Mouse (Mus musculus) liver, embryonic 16.5 days (tissue): Measurements from ENCODE around the gene Zc3h7a. TPM values are rescaled to one million over a fixed set of nuclear protein-coding genes. Genes with fewer than 3 reads are reported as not detected.

Source experiments
- ATAC-seq: fragments of 200-750 bp; cut with Nextera tagmentation; 2 replicates; pipeline ENCODE4 v1.8.0; 2017; ENCODE audit warnings: low read depth, mild to moderate bottlenecking, moderate number of reproducible peaks, moderate library complexity
- H3K27ac ChIP-seq: fragments of 300-500 bp; sonication (generic); 2 replicates; pipeline ENCODE4 v1.5.1; 2014; ENCODE audit warnings: mild to moderate bottlenecking, low read length
- H3K27me3 ChIP-seq: fragments of 300-500 bp; sonication (generic); 2 replicates; pipeline ENCODE4 v1.6.1; 2014; ENCODE audit warnings: low read depth, low read length, mixed read lengths; ENCODE audit not compliant: control insufficient read depth, insufficient read depth
- H3K36me3 ChIP-seq: fragments of 300-500 bp; sonication (generic); 2 replicates; pipeline ENCODE4 v1.6.1; 2014; ENCODE audit warnings: mild to moderate bottlenecking; ENCODE audit not compliant: control insufficient read depth, insufficient read depth
- H3K4me1 ChIP-seq: fragments of 300-500 bp; sonication (generic); 2 replicates; pipeline ENCODE4 v1.6.1; 2014; ENCODE audit warnings: low read depth, low read length, mixed read lengths; ENCODE audit not compliant: control insufficient read depth
- H3K4me2 ChIP-seq: fragments of 300-500 bp; sonication (generic); 2 replicates; pipeline ENCODE4 v1.6.1; 2014; ENCODE audit warnings: low read depth, low read length, mixed read lengths
- H3K4me3 ChIP-seq: fragments of 300-500 bp; sonication (generic); 2 replicates; pipeline ENCODE4 v1.5.1; 2014; ENCODE audit warnings: low read depth, mild to moderate bottlenecking, low read length
- H3K9ac ChIP-seq: fragments of 300-500 bp; sonication (generic); 2 replicates; pipeline ENCODE4 v1.6.1; 2014; ENCODE audit warnings: low read depth, low read length
- H3K9me3 ChIP-seq: fragments of 300-500 bp; sonication (generic); replicated peaks from 2 replicates; pipeline ENCODE4 v1.6.1; 2016; ENCODE audit warnings: low read length; ENCODE audit not compliant: control insufficient read depth
- WGBS: fragments of 180-500 bp; shearing (Covaris S2); extraction: QIAGEN DNeasy Blood & Tissue Kit; methylation state at CpG from one replicate; pipeline ENCODE4 v1.1.7; 2014; ENCODE audit not compliant: insufficient replicate concordance; 5-methylcytosine and 5-hydroxymethylcytosine counted together
- microRNA-seq: library from miRNA; unstranded; fragments of <30 nt; microRNA quantifications from one replicate; pipeline ENCODE4, GENCODE M21; 2016
- polyA plus RNA-seq: library from polyadenylated mRNA; unstranded; fragments of >200 nt; fragmentation: Nextera tagmentation; extraction: Ambion mirVana; gene quantifications from 2 replicates; pipeline ENCODE4 v1.2.1, GENCODE M21; 2015

The Zc3h7a gene
- polyA plus RNA-seq, 1 experiment from 2014 or later, result 37.8 TPM

GRCm38 (mm10) chr16:11090836-11091570 is 85.2 kb downstream of the Zc3h7a start:
- Histone ChIP-seq H3K9me3 (no peaks in the 10 kb centered on the region), H3K27me3 (no peaks in the 10 kb centered on the region), H3K4me3 (no peak overlapping the region), H3K27ac (no peak overlapping the region), H3K36me3 (peaks cover 23% of the 10 kb centered on the region; the same call in 1 of the 2 replicates), H3K9ac (no peak overlapping the region), H3K4me1 (peaks cover 3% of the 10 kb centered on the region), H3K4me2 (no peak overlapping the region)
- no peak for ATAC-seq
- WGBS, result 66% methylated on average over 10 of the region's 10 CpGs

DNA sequence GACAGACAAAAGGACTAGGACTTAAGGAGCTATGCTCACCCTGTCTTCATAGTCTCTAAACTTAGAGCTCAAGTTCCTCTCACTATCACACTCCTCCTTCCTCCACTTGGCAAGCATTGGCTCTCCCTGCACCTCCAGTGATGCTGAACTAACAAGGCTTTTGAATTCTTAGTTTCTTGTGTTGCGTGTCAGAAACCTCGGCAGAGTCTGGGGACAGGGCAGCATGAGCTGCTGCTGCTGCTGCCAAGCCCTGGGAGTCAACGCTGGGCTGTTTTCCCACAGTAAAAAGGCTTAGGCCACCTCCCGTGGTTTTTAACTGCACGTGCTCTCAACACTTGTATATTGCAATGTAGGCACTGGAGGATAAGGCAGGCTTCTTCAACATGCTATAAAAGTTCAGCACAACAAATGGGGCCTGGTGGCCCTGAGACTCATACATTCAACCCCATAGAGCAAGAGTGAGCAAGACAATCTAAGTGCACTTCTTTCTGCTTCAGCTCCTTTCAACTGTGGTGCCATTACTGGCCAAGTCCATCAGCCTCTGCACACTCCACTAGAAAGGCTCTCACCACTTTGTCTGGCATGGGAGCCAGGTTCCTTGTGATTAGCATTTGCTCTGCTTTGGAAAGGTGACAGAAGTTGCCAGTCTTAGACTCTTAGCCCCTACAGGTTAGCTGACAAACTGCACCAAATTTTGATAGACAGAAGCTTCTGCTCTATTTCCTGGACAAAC is 89.2 kb downstream of the Zc3h7a start:
- ATAC-seq, result no peak
- no peaks in the 10 kb centered on the region for H3K27me3 ChIP-seq
- 82% methylated on average over 5 of the region's 5 CpGs for WGBS
- H3K4me1 ChIP-seq, result no peaks in the 10 kb centered on the region
- no peak overlapping the region for H3K9ac ChIP-seq
- no peak overlapping the region for H3K4me2 ChIP-seq
- no peak overlapping the region for H3K27ac ChIP-seq
- no peaks in the 10 kb centered on the region for H3K9me3 ChIP-seq
- H3K36me3 ChIP-seq, result peaks cover 35% of the 10 kb centered on the region
- H3K4me3 ChIP-seq, result no peak overlapping the region

Small RNA genes lying within 50 kb of the gene (microRNA-seq; reads per million reads assigned to microRNA genes)
- 134 reads per million, percentile 56 among the genes with 10 or more reads in this experiment for gene Gm23935

Other genes with a start within 250 kb of the Zc3h7a start
- gene Snn, start 115.4 kb downstream of the Zc3h7a start, polyA plus RNA-seq, result 2.4 TPM in 2 replicates
- 45.4 and 52.9 TPM in 2 replicates for gene Litaf, start 110.2 kb downstream of the Zc3h7a start, polyA plus RNA-seq
- gene Txndc11, start 41.7 kb downstream of the Zc3h7a start, polyA plus RNA-seq, result 13.8 and 13.9 TPM in 2 replicates
- gene Rsl1d1, start 26.9 kb upstream of the Zc3h7a start, polyA plus RNA-seq, result 66.9 and 74.3 TPM in 2 replicates
- 29.8 and 30.6 TPM in 2 replicates for gene Gspt1, start 77.9 kb upstream of the Zc3h7a start, polyA plus RNA-seq
- not detected in 2 replicates for gene Tnfrsf17, start 137.4 kb upstream of the Zc3h7a start, polyA plus RNA-seq
- 4.6 and 5.1 TPM in 2 replicates for gene Snx29, start 146.5 kb upstream of the Zc3h7a start, polyA plus RNA-seq